Mouse (Mus musculus) thymus, postnatal 14 days (tissue): ENCODE measurements around the gene Acsf2.
A peak's percentile ranks its signal among the peaks of the same experiment; 100 is the strongest.

Source experiments
- DNase-seq: peaks from one replicate; pipeline ENCODE4 v3.0.0; 2021

Acsf2 gene

DNA sequence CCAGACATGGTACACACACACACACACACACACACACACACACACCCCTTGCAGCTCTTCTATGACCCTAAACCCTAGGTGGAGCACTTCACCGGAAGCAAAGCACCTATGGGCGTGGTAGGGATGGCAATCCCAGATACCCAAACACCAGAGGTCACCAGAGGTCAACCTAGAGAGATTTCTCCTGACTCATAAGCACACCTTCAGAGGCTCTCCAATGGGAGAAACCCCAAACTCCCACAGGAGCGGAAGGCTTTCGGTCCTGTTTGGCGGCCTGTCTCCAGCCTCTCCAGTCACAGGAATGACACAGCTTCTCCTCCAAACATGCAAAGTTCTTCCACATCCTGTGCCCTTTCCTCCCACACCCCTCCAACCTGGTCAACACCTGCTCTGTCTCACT is 55.3 kb downstream of the Acsf2 start:
- no peak for DNase-seq

DNA sequence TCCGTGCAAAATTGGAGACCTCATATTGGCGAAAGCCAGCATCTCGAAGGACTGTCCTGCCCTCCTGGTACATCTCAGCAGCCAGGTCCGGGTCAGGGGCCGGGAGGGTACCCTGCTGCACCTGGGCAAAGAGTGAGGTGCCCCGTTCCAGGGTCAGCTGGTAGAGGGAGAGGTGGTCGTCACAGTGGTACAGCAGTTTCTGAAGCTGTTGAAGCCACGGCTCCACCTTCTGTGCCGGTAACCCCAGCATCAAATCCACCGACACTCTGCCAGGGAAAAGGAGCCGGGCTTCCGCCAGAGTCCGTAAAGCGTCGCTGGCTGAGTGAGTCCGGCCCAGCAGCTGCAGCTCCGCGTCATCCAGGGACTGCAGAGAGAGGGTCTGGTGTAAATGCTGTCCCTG is 57.2 kb downstream of the Acsf2 start:
- no peak for DNase-seq

- peak; percentile 53 for DNase-seq
These were observed 57.7 kb downstream of the Acsf2 start for GRCm38 (mm10) chr11:94543932-94544331.

DNA sequence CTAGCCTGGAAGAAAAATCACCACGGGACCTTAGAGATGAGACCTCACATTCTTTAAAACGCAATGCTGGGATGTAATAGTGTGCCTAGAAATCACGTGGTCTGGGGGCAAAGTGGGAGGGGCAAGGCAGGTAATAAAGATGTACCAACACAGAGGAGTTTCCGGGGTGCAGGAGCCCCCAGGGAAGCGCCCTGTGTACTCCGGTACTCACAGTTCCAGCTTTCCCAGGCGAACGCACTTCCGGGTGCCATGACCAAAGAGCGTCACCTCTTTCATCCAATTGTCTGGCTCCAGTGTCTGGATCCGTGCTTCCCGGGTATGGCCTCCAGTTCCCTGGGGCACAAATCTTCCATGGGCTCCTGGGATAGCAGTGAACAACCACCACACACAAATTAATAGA is 58.3 kb downstream of the Acsf2 start:
- DNase-seq: no peak

GRCm38 (mm10) chr11:94542400-94542799 is 59.3 kb downstream of the Acsf2 start:
- DNase-seq: no peak

- DNase-seq: no peak
These were observed 61.9 kb downstream of the Acsf2 start for GRCm38 (mm10) chr11:94539761-94540160.

- DNase-seq: no peak
These were observed 62.9 kb downstream of the Acsf2 start for GRCm38 (mm10) chr11:94538733-94539292.

GRCm38 (mm10) chr11:94533171-94533570 is 68.5 kb downstream of the Acsf2 start:
- no peak for DNase-seq

- DNase-seq: no peak
These were observed 72.8 kb downstream of the Acsf2 start for GRCm38 (mm10) chr11:94528879-94529278.

- no peak for DNase-seq
These were observed 75.3 kb downstream of the Acsf2 start for GRCm38 (mm10) chr11:94526171-94526879.

DNA sequence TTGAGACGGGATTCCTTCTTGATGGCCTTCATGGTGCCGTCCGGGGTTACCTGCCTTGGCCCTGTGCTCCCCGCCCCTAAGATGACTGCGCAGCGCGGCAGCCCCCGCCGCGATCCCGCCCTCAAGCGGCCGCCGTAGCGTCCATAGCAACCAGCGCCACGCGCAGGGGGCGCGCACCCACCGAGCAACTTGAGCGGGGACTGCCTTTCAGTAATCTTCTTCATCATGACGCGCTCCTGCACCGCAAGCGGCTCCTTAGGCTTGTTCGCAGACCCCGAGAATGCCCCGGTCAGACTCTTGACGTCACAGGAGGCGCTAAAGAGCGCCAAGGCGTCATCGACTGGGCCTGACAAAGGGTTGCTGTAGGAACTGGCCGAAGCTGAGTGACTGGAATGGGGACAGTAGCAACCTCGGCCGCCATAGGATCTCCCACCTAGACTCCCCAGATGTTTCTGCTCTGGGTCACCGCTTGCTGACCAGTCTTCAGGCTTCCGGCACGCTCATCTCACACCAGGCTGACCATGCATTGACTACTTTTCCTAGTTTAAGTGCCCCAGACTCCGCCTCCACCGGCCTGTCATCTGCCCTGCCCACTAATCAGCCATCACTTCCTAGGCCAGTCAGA is 80.3 kb downstream of the Acsf2 start, which contains the start of gene Mycbpap:
TSS of gene Mycbpap (minus strand) at position 524 of the 625 bp plus-strand sequence.
- peak; percentile 39 for DNase-seq

DNA sequence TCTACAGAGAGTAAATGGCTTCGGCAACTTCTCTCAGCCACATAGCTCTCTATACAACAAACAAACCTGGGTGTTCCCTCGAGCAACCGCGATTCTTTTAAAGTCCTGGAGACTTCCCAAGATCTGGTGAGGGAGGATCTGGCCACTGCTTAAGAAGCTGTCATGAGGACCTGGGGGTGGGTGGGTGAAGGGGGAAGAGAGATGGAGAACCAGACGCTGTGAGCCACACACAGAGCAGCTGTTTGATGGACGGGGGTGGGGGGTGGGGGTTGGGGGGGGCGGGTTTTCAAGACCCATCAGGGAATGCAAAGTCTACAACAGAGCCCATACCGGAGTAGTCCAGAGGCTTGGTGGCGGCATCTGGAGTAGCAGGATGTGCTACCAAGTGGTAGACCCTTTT is 88.2 kb downstream of the Acsf2 start:
- no peak for DNase-seq

DNA sequence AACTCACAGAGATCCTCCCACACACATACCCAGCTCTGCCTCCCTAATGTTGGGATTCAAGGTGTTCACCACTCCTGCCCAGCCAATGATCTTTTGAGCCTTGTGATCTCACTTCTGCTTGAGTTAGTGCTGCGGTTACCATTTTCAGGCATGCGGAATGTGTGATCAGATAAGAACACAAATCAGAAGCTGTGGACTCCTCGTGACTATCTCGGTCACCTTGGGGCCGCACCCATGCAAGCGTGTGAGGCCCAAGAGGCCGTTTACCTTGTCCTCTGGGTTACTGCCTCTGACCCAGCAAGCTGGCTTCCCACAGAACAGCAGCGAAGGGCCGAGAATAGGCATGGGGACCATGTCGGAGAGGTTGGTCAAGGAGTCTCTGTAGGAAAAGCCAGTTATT is 92.7 kb downstream of the Acsf2 start:
- DNase-seq: no peak
